Mouse (Mus musculus): ENCODE results near the gene Arpc2. TPM values are rescaled to one million over a fixed set of nuclear protein-coding genes. Genes with fewer than 3 reads are reported as not detected.

Gene Arpc2
- polyA plus RNA-seq, 1 experiment: 214 TPM

DNA sequence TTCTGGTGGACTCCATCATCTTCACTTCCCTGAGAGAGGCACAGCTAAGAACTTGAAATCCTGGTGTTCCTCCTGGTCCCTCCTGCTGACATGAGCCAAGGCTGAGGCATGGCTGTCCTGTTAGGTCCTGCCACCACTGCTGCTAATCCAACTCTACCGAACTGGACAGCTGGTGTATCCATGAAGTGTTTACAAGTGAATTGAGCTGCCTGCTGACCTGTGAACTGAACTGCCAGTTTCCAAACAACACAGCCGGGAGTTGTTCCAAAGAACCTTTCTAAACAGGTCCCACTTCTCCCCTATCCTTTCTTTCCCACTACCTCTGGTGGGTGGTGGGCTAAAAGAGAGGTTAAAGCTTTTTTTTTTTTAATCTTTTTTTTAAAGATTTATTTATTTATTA, 5.9 kb upstream of the Arpc2 start:
- TF ChIP-seq REST (IDR thresholded peaks at IDR 0.05; ENCODE audit: insufficient read depth, insufficient read length): no peak
- TF ChIP-seq E2F4 (IDR thresholded peaks at IDR 0.05; ENCODE audit: insufficient read depth): no peak
- no peak for TF ChIP-seq TCF3 (IDR thresholded peaks at IDR 0.05; ENCODE audit: insufficient read length, low read depth)
- TF ChIP-seq MAX (IDR thresholded peaks at IDR 0.05; ENCODE audit: low read depth): no peak
- no peak for TF ChIP-seq CEBPB (IDR thresholded peaks at IDR 0.05; ENCODE audit: insufficient read depth, poor library complexity, severe bottlenecking)
- TF ChIP-seq MYOD1 (IDR thresholded peaks at IDR 0.05; ENCODE audit: control insufficient read depth in 1 of 3, insufficient read length in 2 of 3, low read depth in 2 of 3): no peak
- TF ChIP-seq TCF12 (IDR thresholded peaks at IDR 0.05; ENCODE audit: insufficient read depth, poor library complexity, severe bottlenecking): no peak
- TF ChIP-seq MYOG (IDR thresholded peaks at IDR 0.05; ENCODE audit: control insufficient read depth in 1 of 3, insufficient read depth in 1 of 3, insufficient read length in 2 of 3, low read depth in 2 of 3): no peak
- no peak overlapping the region for H3ac ChIP-seq (ENCODE audit: control insufficient read depth, insufficient read length)
- no peaks in the 10 kb centered on the region for H3K27me3 ChIP-seq (ENCODE audit: control insufficient read depth, insufficient read depth, insufficient read length)

DNA sequence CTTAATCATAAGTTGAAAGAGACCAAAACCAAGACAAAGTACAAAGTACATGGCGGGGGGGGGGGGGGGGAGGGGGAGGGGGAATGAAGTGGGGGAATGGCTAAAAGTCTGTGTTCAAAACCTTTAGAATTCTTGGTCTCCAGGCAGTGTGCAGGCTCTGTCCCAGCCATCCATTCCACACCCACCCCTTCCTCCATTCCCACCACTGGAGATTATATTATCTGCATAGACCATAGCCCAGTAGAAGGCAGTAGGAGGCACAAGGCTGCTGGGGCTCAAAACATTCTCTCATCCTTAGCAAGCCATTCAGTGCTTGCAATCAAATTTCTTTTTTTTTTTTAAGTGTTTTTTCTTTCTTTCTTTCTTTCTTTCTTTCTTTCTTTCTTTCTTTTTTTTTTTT, 4.9 kb upstream of the Arpc2 start:
- TF ChIP-seq E2F4 (IDR thresholded peaks at IDR 0.05; ENCODE audit: insufficient read depth) (no peak), USF1 (IDR thresholded peaks at IDR 0.05; ENCODE audit: low read depth) (no peak), CEBPB (IDR thresholded peaks at IDR 0.05; ENCODE audit: insufficient read depth, poor library complexity, severe bottlenecking) (no peak), POLR2AphosphoS2 (IDR thresholded peaks at IDR 0.05; ENCODE audit: insufficient read length, low read depth) (no peak), POLR2A (IDR thresholded peaks at IDR 0.05; ENCODE audit: insufficient read length, low read depth) (no peak), REST (IDR thresholded peaks at IDR 0.05; ENCODE audit: insufficient read depth, insufficient read length) (no peak), MYOD1 (IDR thresholded peaks at IDR 0.05; ENCODE audit: control insufficient read depth in 1 of 3, insufficient read length in 2 of 3, low read depth in 2 of 3) (no peak), MAX (IDR thresholded peaks at IDR 0.05; ENCODE audit: low read depth) (no peak), TCF3 (IDR thresholded peaks at IDR 0.05; ENCODE audit: insufficient read length, low read depth) (no peak)
- no peaks in the 10 kb centered on the region for H3K36me3 ChIP-seq (ENCODE audit: control insufficient read depth, insufficient read depth)
- no peak overlapping the region for H3K4me3 ChIP-seq
- H3K79me2 ChIP-seq (ENCODE audit: control insufficient read depth, insufficient read depth): no peaks in the 10 kb centered on the region
- H3K4me2 ChIP-seq (ENCODE audit: low read depth): no peak overlapping the region
- no peak overlapping the region for H3ac ChIP-seq (ENCODE audit: control insufficient read depth, insufficient read length)
- H3K27me3 ChIP-seq (ENCODE audit: control insufficient read depth, insufficient read depth, insufficient read length): no peaks in the 10 kb centered on the region

More for the DNA sequence above, 5.9 kb upstream of the Arpc2 start:
- H3K36me3 ChIP-seq (ENCODE audit: control insufficient read depth, insufficient read depth): no peaks in the 10 kb centered on the region
- no peak overlapping the region for H3K4me2 ChIP-seq (ENCODE audit: low read depth)
- H3K4me3 ChIP-seq: no peak overlapping the region
- H3K79me2 ChIP-seq (ENCODE audit: control insufficient read depth, insufficient read depth): no peaks in the 10 kb centered on the region

GRCm38 (mm10) chr1:74236590-74237317, 870 bp downstream of the Arpc2 start:
- Histone ChIP-seq H3K4me3 (peak overlapping the region; percentile 98), H3ac (ENCODE audit: control insufficient read depth, insufficient read length) (peak overlapping the region; percentile 62), H3K4me2 (ENCODE audit: low read depth) (peak overlapping the region; percentile 92), H3K79me2 (ENCODE audit: control insufficient read depth, insufficient read depth) (peaks cover 53% of the 10 kb centered on the region), H3K36me3 (ENCODE audit: control insufficient read depth, insufficient read depth) (no peaks in the 10 kb centered on the region), H3K27me3 (ENCODE audit: control insufficient read depth, insufficient read depth, insufficient read length) (no peaks in the 10 kb centered on the region)
- peak; percentile 90 for TF ChIP-seq POLR2A (IDR thresholded peaks at IDR 0.05; ENCODE audit: insufficient read length, low read depth)
- no peak for TF ChIP-seq E2F4 (IDR thresholded peaks at IDR 0.05; ENCODE audit: insufficient read depth)
- TF ChIP-seq REST (IDR thresholded peaks at IDR 0.05; ENCODE audit: insufficient read depth, insufficient read length): no peak
- peak; percentile 79 for TF ChIP-seq POLR2AphosphoS2 (IDR thresholded peaks at IDR 0.05; ENCODE audit: insufficient read length, low read depth)

DNA sequence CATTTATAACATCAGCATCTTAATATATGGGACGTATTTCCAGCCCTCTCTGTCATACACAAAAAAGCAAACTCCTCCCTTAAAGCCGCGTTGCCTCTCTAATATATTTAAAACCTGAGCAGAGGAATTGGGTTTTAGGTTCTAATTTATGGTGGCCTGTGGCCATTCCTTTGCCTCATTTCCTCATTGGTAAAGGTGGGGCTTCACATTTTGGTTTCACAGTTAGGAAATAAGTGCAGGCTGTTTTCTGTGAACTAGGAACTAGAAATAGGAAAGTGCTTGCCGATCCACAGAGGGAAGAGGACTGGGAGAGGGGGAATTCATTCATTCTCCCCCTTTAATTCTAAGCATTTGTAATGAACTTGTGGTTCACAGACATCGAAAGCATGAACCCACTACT, 1.8 kb downstream of the Arpc2 start:
- TF ChIP-seq CEBPB (IDR thresholded peaks at IDR 0.05; ENCODE audit: insufficient read depth, poor library complexity, severe bottlenecking) (no peak), USF1 (IDR thresholded peaks at IDR 0.05; ENCODE audit: low read depth) (no peak), POLR2A (IDR thresholded peaks at IDR 0.05; ENCODE audit: insufficient read length, low read depth) (no peak), REST (IDR thresholded peaks at IDR 0.05; ENCODE audit: insufficient read depth, insufficient read length) (no peak), E2F4 (IDR thresholded peaks at IDR 0.05; ENCODE audit: insufficient read depth) (no peak), MYOD1 (IDR thresholded peaks at IDR 0.05; ENCODE audit: control insufficient read depth in 1 of 3, insufficient read length in 2 of 3, low read depth in 2 of 3) (no peak), MAX (IDR thresholded peaks at IDR 0.05; ENCODE audit: low read depth) (no peak), POLR2AphosphoS2 (IDR thresholded peaks at IDR 0.05; ENCODE audit: insufficient read length, low read depth) (no peak), MYOG (IDR thresholded peaks at IDR 0.05; ENCODE audit: control insufficient read depth in 1 of 3, insufficient read depth in 1 of 3, insufficient read length in 2 of 3, low read depth in 2 of 3) (no peak), TCF3 (IDR thresholded peaks at IDR 0.05; ENCODE audit: insufficient read length, low read depth) (no peak), SRF (IDR thresholded peaks at IDR 0.05; ENCODE audit: control insufficient read depth, insufficient read length, low read depth) (no peak), TCF12 (IDR thresholded peaks at IDR 0.05; ENCODE audit: insufficient read depth, poor library complexity, severe bottlenecking) (no peak)
- no peak overlapping the region for H3ac ChIP-seq (ENCODE audit: control insufficient read depth, insufficient read length)
- peak overlapping the region; percentile 98 for H3K4me3 ChIP-seq
- H3K36me3 ChIP-seq (ENCODE audit: control insufficient read depth, insufficient read depth): no peaks in the 10 kb centered on the region
- no peaks in the 10 kb centered on the region for H3K27me3 ChIP-seq (ENCODE audit: control insufficient read depth, insufficient read depth, insufficient read length)
- H3K4me2 ChIP-seq (ENCODE audit: low read depth): peak overlapping the region; percentile 92
- H3K79me2 ChIP-seq (ENCODE audit: control insufficient read depth, insufficient read depth): peaks cover 62% of the 10 kb centered on the region

DNA sequence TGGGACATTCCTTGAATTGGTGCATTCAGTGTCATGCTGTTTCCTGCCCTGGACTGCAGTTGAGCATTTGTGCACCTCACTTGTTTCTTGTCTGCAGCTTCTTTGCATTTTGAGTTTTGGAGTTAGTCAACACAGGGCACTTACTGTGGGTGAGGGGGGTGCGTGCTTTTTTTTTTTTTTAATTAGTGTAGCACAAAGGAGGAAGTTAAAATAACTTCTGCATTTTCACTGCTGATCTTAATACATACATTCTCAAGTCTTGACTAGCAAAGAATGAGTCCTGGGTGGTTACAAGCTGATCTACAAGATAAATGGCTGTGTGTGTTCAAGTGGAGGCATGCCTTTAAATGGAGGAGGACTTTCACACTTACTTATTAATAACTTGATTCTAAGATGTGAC, 2.3 kb downstream of the Arpc2 start:
- Histone ChIP-seq H3K27me3 (ENCODE audit: control insufficient read depth, insufficient read depth, insufficient read length) (no peaks in the 10 kb centered on the region), H3ac (ENCODE audit: control insufficient read depth, insufficient read length) (no peak overlapping the region), H3K4me3 (peak overlapping the region; percentile 98), H3K79me2 (ENCODE audit: control insufficient read depth, insufficient read depth) (peaks cover 66% of the 10 kb centered on the region), H3K4me2 (ENCODE audit: low read depth) (peak overlapping the region; percentile 92), H3K36me3 (ENCODE audit: control insufficient read depth, insufficient read depth) (no peaks in the 10 kb centered on the region)
- TF ChIP-seq E2F4 (IDR thresholded peaks at IDR 0.05; ENCODE audit: insufficient read depth) (no peak), MAX (IDR thresholded peaks at IDR 0.05; ENCODE audit: low read depth) (no peak), SRF (IDR thresholded peaks at IDR 0.05; ENCODE audit: control insufficient read depth, insufficient read length, low read depth) (no peak), TCF3 (IDR thresholded peaks at IDR 0.05; ENCODE audit: insufficient read length, low read depth) (no peak), TCF12 (IDR thresholded peaks at IDR 0.05; ENCODE audit: insufficient read depth, poor library complexity, severe bottlenecking) (no peak), MYOG (IDR thresholded peaks at IDR 0.05; ENCODE audit: control insufficient read depth in 1 of 3, insufficient read depth in 1 of 3, insufficient read length in 2 of 3, low read depth in 2 of 3) (no peak)

All from myocyte (in vitro differentiated cells).